Mouse (Mus musculus) gastrocnemius, postnatal 25 days (tissue): Measurements from ENCODE around the gene 9930111J21Rik2. TPM values are rescaled to one million over a fixed set of nuclear protein-coding genes. Genes with fewer than 3 reads are reported as not detected.
"Not testable (repeated sequence)": the region's sequence is repeated elsewhere in the genome, so short reads cannot be mapped to it uniquely, and the experiment has no call there.

Experiments used
- DNase-seq: peaks from one replicate; pipeline ENCODE4 v3.0.0; 2022
- long read RNA-seq, 2 experiments: library from polyadenylated mRNA; stranded (forward); transcript quantifications; one replicate each; pipeline ENCODE4 v2.0.0; 2021
- total RNA-seq, 2 experiments: library from RNA; stranded (reverse); gene quantifications; 1 replicate in 1 of 2; 2 replicates in 1 of 2; pipeline ENCODE4 v1.2.3; 2021

Gene 9930111J21Rik2
- 1 to 10 TPM; 1.2 to 1.5 TPM for total RNA-seq
- long read RNA-seq, experiment 1, result 0 reads
- long read RNA-seq, experiment 2, result 0 reads

DNA sequence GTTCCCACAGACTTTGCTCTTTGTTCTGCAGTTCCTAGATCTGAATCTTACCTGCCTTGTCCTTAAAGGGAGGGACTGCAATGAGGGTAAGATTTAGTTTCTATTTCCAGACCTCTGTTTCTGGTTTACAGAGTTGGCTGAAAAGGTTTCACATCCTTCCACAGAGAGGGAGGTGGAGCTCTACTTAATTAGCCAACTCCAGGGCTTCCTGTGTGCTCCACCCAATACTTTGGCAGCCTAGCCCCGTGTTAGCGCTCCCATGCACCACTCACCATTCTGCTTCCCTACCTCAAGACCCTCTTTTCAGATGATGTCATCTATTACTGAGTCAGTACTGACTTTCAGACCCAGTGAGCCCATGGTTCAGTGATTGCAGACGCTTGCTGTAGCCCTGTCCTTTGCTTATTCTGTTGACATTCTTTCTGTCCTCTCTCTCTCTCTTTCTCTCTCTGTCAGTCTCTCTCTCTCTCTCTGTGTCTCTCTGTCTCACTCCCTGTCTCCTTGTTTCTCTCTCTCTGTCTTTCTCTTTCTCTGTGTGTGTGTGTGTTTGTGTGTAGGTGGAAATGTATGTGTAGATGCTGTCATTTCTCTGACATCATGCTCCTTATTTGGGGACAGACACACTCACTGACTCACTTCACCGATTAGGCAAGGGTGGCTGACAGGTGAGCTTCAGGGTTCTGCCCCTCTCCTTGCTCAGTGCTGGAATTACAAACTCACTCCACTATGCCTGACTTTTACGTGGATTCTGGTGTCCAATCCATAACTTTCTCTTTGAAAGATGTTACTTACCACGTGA, at the start of gene 9930111J21Rik2:
Gene 9930111J21Rik2, minus strand, starts transcription at position 150 of the 799 bp plus-strand sequence.
- DNase-seq, result not testable (repeated sequence)

DNA sequence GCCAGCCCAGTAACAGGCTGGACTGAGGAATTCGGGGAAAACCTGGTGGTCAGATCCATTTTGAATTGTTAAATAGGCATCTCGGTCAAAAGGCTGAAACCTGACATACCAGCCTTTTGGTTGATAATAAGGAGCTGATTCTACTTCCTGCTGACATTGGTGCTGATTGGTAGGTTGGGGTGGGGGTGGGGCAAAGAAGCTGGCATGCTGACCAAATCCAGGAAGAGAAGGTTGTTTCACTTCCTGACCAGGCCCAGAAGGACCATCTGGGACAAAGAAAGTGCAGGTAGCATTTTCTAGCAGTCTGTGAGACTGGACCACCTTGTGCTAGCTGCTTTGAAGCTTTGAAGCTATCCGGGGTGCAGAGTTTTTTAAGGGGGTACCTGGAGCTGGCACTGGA, 49.4 kb upstream of the 9930111J21Rik2 start:
- no peak for DNase-seq

DNA sequence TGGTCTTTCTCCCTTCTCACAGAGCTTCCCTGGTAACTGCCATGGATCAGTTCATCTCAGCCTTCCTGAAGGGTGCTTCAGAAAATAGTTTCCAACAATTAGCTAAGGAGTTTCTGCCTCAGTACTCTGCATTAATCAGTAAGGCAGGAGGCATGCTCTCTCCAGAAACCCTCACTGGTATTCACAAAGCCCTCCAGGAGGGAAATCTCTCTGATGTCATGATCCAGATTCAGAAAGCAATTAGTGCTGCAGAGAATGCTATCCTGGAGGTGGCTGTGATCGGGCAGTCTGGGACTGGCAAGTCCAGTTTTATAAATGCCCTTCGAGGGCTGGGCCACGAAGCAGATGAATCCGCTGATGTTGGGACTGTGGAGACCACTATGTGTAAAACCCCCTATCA, 44.3 kb upstream of the 9930111J21Rik2 start:
- no peak for DNase-seq

DNA sequence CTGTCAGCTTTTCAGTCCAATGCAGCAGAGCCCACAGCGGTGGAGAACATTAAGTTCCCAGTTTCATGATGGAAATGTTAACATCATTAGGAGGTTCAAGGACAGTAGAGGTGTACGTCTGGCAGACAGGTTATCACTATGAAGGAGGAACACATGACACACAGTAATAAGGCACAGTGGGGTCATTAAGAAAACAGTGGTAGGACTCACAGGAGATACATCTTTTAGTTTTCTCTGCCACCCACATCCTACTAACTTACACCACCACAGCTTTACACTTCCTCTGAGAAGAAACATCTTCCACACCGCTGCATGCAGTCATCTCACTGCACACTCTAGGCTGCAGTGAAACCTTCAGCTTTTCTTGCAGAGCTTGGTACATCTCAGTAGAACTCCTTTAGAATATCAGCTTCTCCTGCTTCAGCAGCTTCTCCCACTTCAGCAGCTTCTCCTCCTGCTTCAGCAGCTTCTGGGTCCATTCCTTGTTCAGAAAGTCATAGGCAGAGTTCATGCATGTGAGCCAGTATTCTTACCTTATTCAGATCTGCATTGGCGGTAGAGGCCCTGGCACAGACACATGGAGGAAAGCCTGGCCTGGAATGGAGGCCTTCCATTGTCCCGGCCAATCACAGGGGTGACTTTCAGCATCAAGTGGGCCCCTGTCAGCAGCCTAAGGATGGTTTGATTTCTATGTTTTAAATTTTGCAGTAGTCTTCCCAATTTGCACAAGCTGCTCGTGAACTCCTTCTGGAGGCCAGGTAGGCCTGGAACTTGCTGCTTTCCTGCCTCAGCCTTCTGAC, 43.0 kb upstream of the 9930111J21Rik2 start:
- DNase-seq, result no peak

DNA sequence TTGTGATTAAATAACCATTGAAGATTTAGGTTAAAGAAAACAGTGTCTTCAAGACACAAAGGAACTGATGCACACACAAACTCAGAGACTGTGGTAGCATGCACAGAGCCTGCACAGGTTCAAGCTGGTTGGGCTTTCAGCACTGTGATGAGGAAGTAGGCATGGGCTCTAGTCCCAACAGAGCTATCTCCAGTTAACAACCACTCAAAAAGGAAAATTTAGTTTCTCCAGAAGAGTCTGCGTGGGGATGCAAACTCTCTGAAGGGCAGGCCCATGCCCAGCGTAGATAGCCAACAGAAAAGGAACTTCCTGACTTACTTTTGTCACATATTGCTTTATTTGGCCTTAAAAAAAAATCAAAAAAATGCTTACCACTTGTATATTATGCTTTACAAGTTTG, 41.7 kb upstream of the 9930111J21Rik2 start:
- no peak for DNase-seq

DNA sequence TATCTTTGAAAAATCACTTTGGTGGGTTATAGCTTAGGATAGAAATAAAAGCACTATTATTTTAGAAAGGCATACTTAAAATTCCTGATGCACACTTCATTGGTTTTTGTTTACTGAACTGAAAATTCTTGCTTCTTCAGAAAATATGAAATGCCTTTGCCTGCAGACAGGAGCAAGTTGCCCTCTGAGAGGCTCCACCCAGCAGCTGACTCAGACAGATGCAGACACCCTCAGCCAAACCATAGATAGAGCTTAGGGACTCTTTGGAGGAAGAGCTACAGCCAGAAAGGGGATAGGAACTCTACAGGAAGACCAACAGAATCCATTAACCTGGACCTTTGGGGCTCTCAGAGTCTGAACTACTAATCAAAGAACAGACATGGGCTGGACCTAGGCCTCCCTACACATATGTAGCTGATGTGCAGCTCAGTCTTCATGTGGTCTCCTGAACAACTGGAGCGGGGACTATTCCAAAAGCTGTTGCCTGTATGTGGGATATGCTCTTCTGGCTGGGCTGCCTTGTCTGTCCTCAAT, 41.1 kb upstream of the 9930111J21Rik2 start:
- no peak for DNase-seq

DNA sequence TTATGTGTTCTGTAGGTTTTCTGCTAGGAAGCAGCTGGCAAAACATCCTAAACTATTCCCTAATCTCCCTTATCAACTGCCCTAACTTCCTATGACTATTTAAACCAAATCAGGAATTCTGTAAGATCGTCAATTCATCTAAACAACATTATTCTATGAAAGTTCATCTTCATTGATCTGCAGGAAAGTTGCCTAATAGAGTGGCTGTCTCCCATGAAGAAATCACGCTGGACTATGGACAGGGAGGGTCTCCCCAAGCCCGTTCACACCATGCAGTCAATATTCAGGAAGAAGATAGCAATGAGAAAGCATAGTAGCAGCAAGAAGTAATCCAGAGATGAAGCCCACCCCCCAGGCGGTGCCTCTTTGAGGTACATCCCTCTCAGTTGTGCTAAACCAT, 40.1 kb upstream of the 9930111J21Rik2 start:
- DNase-seq, result no peak

DNA sequence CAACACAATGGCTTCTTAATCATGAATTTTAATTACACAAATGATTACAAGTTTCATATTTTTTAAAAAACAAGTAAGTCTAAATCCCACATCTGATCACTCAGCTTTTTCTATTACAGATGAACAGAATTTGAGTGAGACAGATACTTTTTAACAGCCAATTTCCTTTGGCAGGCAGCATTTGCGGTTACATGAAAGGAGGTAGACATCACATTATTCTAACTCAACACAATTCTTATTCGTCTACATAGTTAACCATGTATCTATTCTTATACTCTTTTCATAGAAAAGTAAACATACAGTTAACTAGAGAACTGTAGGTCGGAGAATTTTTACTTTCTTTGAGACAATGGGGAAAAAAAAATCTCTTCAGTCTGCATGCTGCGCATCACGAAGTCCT, 39.5 kb upstream of the 9930111J21Rik2 start:
- no peak for DNase-seq

DNA sequence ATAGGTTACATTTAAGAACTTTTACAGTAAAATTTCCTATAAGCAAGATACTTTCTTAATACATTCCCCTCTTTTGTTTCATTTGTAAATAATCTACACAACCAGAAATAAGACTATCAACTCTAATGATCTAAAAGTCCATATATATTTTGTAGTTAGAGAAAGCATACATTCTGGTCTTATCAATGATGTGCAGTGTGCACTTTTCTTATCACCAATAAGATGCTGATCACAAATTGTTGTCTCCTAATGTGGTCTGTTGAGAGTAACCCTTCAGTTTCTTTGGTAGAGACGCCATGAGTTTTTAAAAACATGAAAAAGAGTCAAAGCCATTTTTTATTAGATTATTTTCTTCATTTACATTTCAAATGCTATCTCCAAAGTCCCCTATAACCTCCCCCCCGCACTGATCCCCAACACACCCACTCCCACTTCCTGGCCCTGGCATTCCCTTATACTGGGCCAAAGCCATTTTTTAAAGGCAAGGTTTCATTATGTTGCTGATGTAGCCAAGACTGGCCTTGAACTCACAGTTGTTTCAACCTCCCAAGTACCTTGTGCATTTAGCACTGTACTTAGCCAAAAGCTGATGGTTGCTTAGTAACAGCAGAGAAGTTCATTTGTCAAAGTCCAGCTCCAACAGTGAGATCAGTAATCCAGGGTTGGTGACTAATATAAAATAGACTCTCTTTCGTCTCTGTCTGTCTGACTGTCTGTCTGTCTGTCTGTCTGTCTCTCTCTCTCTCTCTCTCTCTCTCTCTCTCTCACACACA, 38.9 kb upstream of the 9930111J21Rik2 start:
- no peak for DNase-seq

DNA sequence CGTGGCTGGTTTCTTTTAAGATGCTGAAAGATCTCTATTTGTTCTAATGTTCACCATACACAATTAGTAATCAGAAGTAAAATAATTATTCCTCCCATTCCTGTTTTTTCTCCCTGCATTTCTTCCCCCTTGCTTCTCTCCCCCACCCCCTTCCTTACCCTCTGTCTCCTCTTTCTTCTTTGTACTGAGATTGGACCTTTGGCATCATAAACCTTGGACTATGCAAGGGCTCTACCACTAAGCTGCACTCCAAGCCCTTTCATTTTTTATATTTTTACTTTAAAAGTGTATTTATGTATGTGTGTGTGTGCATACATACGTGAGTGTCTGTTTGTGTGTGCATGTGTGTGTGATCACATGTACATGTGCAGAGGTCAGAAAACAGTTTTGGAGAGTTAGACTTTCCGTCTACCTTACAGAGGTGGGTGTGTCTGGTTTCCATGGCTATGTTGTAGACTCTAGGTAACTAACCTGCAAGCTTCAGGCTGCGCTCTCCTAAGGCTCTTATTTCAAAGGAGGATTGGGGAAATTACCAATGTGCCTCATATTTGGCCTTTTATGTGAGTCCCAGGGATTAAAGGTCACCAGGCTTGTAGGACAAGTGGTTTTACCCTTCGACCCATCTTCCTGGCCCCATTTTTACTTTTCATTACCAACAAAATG, 38.1 kb upstream of the 9930111J21Rik2 start:
- no peak for DNase-seq

DNA sequence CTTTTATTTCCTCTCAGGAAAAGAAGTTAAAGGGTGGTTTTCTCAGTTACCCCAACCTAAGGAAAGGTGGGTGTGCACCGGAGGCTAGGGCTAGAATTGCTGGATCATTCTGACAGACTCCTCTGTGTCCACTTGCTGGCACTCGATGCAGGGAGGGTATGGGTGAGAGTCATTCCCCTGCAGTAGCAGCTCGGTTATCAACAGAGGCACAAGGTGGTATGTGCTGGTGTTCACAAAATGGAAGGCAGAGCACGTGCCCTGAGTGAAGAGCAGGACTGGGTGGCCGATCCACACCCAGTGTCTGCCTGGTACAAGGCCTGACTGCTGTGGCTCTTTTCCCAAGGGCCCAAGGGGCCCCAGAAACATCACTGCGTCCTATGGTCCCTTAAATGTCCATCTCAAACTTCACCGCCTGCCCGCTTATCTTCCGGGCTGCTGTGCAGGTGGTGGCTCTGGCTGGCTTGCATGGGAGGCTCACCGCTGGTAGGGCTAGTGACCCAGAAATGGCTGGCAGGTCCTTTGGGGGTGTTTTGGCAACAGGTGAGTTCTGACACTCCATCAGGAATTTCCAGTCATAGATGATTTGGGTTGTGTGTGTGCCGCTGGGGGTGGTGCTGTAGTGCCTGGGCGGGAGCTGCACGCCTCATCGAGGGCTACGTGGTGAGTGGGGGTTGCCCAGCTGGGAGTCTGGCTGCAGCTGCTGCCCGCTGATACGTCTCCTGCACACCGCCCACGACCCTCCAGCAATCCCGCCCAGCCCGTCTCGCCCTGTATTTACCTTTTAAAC, 37.0 kb upstream of the 9930111J21Rik2 start:
- no peak for DNase-seq

DNA sequence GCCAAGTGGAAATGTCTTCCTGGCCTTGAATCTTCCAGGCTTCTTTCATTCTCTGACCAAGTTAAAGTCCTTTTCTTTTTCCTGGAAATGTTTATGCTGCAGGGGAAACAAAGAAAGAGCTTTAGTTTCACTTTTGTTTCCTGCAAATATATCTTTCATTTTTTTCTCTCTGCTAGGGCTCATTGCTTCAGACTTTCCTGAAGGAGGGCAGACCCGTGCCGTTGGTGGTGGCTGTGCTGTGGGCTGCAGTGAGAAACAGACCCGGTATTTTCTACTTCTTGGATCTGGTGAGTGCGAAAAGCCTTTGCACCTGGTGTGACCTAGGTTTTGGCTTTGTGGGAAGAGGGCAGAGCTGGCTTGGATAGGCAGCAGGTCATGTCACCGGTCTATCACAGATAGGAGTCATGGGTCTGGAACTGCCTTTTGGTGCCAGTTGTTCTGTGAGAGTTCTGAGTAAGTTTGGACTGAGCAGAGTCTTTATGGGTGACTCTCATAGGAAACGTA, 35.9 kb upstream of the 9930111J21Rik2 start:
- no peak for DNase-seq

DNA sequence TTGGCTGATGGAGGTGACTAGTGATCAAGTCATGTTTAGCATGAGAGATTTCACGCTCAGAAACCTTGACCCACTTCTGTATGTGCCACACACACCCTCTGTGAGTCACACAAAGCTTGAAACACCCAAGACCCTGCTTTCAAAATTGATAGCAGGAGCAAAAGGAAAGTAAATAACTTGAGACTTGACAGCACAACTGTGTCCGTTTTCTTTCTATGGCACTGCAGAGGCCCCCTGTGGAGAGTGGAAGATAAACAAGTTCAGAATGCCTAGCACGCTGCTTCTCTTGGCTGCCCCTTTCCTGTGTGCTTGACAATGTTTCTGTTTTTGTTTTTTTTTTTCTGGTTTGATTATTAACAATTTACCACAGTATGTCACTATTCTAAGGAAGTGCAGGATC, 33.8 kb upstream of the 9930111J21Rik2 start:
- DNase-seq, result no peak

DNA sequence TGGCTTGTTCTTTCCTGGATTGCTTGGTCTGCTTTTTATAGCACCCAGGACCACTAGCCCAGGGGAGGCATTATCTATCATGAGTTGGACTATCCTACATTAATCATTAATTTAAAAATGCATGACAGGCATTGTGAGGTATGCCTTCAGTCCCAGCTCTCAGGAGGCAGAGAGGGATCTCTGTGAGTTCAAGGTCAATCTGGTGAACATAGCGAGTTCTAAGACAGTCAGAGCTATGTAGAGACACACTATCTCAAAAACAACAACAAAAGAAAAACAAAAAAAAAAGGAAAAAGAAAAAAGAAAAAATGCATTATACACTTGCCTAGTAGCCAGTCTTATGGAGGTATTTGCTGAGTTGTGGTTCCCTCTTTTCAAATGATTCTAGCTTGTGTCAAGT, 33.3 kb upstream of the 9930111J21Rik2 start:
- no peak for DNase-seq

DNA sequence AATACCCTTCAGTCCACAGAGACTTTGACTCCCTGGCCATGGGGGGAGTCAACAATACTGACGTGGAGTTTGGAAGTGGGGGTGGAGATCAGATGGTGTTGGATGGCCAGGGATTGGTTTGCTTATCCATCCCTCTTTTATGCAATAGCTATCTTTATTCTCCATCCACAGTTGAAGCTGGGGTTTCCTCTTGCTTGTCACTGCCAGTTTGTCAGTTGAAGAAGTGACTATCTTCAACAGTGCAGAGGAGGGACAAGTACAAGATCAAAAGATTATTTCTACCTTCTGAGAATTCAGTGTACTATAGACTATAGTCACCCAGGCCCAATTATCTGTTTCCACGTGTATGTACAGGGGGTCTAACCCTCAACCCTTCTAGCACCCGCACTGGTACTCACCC, 32.8 kb upstream of the 9930111J21Rik2 start:
- DNase-seq, result no peak

DNA sequence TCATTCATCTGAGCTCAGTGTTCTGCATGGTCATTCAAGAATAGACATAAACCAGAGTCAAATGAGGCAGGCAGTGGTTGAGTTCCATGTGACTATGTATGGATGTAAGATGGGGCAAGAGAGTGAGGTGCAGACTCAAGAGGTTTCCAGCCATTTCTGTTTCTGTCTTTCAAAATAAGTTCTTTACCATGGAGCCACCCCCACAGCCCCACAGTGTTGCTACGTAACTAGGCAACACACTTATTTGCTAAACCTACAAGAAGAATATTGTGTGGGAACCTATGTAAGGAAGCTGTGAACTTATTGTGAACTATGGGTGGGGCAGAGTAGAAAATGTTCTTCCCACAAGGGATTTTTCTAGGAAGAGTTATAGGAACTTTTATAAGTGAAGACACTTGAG, 32.1 kb upstream of the 9930111J21Rik2 start:
- DNase-seq, result no peak

DNA sequence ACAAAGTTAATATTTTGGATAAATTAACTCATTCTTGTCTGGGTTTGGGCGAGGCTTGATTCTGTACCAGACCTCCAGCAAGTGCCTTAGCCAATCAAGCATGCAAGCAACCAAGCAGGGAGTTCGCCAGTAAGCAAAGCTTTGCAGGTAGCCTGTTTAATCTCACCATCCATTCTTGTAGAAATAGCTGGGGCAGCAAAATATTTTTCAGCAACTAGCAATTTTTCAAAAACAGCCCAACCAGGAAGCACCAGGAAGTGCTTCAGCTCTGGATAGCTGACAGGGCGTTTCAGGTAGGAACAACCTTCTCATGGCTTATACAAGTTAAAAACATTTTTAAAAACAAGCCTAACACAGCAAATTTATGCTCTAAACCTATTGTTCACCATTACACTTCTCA, 30.8 kb upstream of the 9930111J21Rik2 start:
- DNase-seq, result no peak

DNA sequence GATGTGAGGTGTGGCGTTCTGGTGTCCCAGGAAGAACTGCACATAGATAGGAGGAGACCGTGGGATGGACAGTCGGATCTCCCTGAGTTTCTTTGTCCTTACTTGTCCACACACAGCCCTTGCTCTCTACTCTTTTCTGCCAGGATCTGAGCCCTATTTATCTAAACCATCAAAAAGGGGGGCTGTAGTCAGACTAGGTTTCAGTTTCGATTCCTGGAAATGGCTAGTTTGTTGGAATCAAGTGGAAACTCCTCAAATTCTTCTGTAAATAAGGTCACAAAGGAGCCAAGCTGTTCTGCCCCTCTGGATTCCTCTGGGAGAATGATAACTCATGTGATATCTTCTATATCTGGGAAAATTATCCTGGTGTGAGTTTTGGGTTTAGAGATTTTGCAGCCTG, 30.3 kb upstream of the 9930111J21Rik2 start:
- DNase-seq, result no peak

DNA sequence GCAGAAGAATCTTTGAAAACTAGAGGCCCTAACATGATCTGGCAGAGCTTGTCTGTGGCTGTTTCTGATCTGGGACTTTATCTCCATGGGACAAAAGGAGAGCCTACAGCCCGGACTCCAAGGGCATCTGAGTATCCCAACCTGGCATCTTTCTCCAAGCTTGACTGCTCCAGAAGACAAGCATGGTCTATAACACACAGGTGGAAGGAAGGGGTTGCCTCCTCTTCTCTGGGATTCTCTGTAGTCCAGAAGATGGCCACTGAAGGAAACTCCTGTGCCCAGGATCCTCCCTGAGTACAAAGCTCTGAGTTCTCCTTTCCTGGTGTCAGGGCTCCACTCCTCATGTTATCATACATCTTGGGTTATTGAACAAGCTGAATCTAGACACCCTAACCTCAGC, 29.6 kb upstream of the 9930111J21Rik2 start:
- no peak for DNase-seq

DNA sequence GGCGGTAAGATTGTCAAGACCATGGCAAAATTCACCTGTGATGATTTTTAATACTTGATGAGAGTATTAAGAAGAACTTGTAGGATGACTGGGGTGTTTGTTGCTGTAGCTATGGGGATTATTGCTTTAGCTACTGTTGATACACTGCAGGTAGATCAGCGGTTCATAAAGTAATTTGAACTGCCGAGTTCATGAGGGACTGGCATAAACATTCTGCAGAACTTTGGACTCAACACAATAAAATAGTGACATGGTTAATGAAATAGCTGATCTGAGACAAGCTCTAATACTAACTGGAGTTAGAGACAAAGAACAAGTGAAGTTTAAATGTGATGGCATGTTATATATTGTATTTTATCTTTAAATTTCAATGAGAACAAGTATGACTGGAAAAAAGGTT, 27.7 kb upstream of the 9930111J21Rik2 start:
- DNase-seq, result no peak

DNA sequence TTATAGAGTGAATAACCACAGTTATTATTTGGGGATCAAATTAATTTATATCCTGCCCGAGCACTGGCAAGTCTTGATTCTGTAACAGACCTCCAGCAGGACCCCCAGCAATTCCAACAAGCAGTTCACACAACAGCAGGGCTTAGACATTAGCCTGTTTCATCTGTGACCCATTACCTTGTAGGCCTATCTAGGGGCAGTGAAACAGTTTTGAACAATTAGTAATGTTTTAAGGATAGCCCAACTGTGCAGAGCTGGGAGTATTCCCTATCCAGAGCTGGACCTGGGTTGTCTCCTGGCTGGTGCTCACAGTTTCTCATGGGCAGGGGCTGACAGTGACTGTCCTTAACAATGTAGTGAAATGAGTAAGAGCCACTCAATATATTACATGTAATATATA, 26.0 kb upstream of the 9930111J21Rik2 start:
- DNase-seq, result no peak
